Mouse (Mus musculus): ENCODE measurements at regions not wholly inside any gene's neighbourhood (a gene's known extent, or its start where the extent isn't known, plus 50 kb on each side); places are given as distances from the start of the nearest gene placed in this dataset.

DNA sequence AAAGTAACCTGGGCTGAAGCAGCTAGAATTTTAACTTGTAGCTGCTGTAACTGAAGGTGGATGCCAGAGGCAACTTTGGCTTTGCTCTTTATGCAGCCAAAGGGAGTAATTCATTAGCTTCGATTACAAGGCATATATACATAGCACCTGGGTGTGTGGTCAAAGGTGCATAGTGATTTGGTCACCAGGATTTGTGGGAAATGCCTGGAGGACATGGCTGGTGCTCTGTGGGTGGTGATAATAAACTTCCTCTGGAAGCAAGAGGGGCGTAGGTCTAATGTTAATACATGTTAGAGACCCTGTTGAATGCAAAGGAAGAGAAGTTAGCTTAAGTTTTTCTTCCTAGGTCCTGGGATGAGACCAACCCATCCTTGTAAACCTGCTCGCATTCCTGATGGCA lies 139.3 kb upstream of the Osr1 start:
- WGBS: 55% methylated on average over 3 of the region's 3 CpGs
- Histone ChIP-seq H3K27ac (replicated peaks; ENCODE audit: low read depth, low read length) (no peak overlapping the region), H3K4me1 (ENCODE audit: control insufficient read depth, insufficient read depth, low read length) (no peaks in the 10 kb centered on the region), H3K9me3 (ENCODE audit: control insufficient read depth, low read length) (no peaks in the 10 kb centered on the region), H3K36me3 (ENCODE audit: control insufficient read depth, insufficient read depth, low read length) (no peaks in the 10 kb centered on the region), H3K27me3 (ENCODE audit: control insufficient read depth, insufficient read depth, low read length) (no peaks in the 10 kb centered on the region), H3K4me2 (ENCODE audit: low read depth, severe bottlenecking) (no peak overlapping the region), H3K4me3 (ENCODE audit: low read depth, low read length) (no peak overlapping the region), H3K9ac (ENCODE audit: low read length) (no peak overlapping the region)
- no peak for ATAC-seq (ENCODE audit: insufficient number of reproducible peaks, low FRiP score, low TSS enrichment, low read depth)
- DNase-seq (ENCODE audit: low spot score): peak; percentile 39

DNA sequence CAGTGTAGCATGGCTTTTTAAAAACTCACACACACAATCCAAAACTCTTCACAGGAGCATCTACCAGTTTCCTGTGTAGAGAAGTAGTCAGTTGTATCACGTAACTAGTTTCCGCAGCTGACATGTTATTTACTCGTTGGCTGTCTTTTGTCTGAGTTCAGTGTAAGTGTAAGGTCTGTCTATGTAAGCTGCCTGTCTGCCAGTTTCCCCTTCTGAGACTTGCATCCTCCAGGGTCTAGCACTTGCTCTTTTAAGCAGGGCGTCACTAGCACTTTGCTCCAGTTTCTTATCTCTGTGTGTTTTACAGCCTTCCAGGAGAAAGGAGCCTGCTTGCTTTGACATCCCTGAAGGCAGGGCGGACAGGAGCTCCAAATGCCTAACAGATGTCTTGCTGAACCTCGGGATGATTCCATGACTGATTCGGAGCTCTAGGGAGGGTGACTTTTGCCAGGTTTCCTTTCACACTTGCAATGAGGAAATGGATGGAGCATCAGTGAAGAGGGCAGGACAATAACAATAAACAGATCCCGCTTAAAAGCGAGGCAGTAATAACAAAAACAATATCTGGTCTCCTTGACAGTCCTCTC lies 131.2 kb upstream of the Osr1 start:
- no peaks in the 10 kb centered on the region for H3K4me1 ChIP-seq (ENCODE audit: control insufficient read depth, insufficient read depth, low read length)
- ATAC-seq (ENCODE audit: insufficient number of reproducible peaks, low FRiP score, low TSS enrichment, low read depth): no peak
- DNase-seq (ENCODE audit: low spot score): no peak
- H3K9me3 ChIP-seq (ENCODE audit: control insufficient read depth, low read length): no peaks in the 10 kb centered on the region
- H3K36me3 ChIP-seq (ENCODE audit: control insufficient read depth, insufficient read depth, low read length): no peaks in the 10 kb centered on the region
- no peak overlapping the region for H3K4me3 ChIP-seq (ENCODE audit: low read depth, low read length)
- no peak overlapping the region for H3K9ac ChIP-seq (ENCODE audit: low read length)
- no peak overlapping the region for H3K4me2 ChIP-seq (ENCODE audit: low read depth, severe bottlenecking)
- H3K27me3 ChIP-seq (ENCODE audit: control insufficient read depth, insufficient read depth, low read length): no peaks in the 10 kb centered on the region
- WGBS: 11% methylated on average over 9 of the region's 9 CpGs
- H3K27ac ChIP-seq (replicated peaks; ENCODE audit: low read depth, low read length): no peak overlapping the region

DNA sequence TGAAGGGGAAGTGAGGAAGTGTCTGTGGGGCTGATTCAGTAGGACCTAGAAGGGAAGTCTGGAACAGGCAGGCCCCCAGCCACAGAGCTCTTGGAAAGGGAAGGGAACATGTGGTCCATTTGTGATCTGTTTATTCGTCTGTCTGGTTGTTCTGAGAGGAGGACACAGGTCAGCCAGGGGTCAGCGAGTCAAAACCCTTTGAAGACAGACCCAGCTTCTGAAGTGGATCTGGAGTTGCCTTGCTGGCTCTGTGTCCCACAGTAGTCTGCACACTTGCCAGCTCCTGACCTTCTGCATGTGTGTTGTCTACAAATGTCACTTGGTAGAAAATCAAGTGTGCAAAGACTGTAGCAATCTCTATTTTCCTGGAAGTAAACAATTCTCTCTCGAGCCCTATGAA lies 119.3 kb upstream of the Osr1 start:
- no peak overlapping the region for H3K27ac ChIP-seq (replicated peaks; ENCODE audit: low read depth, low read length)
- H3K36me3 ChIP-seq (ENCODE audit: control insufficient read depth, insufficient read depth, low read length): no peaks in the 10 kb centered on the region
- H3K9me3 ChIP-seq (ENCODE audit: control insufficient read depth, low read length): no peaks in the 10 kb centered on the region
- DNase-seq (ENCODE audit: low spot score) (no peak), ATAC-seq (ENCODE audit: insufficient number of reproducible peaks, low FRiP score, low TSS enrichment, low read depth) (no peak)
- no peaks in the 10 kb centered on the region for H3K4me1 ChIP-seq (ENCODE audit: control insufficient read depth, insufficient read depth, low read length)
- no peaks in the 10 kb centered on the region for H3K27me3 ChIP-seq (ENCODE audit: control insufficient read depth, insufficient read depth, low read length)
- H3K4me3 ChIP-seq (ENCODE audit: low read depth, low read length): no peak overlapping the region
- H3K4me2 ChIP-seq (ENCODE audit: low read depth, severe bottlenecking): no peak overlapping the region
- no peak overlapping the region for H3K9ac ChIP-seq (ENCODE audit: low read length)
- WGBS: 22% methylated on average over 3 of the region's 3 CpGs

- ATAC-seq (ENCODE audit: insufficient number of reproducible peaks, low FRiP score, low TSS enrichment, low read depth) (no peak), DNase-seq (ENCODE audit: low spot score) (no peak)
- Histone ChIP-seq H3K36me3 (ENCODE audit: control insufficient read depth, insufficient read depth, low read length) (no peaks in the 10 kb centered on the region), H3K4me3 (ENCODE audit: low read depth, low read length) (no peak overlapping the region), H3K4me1 (ENCODE audit: control insufficient read depth, insufficient read depth, low read length) (no peaks in the 10 kb centered on the region), H3K9ac (ENCODE audit: low read length) (no peak overlapping the region), H3K27me3 (ENCODE audit: control insufficient read depth, insufficient read depth, low read length) (no peaks in the 10 kb centered on the region), H3K27ac (replicated peaks; ENCODE audit: low read depth, low read length) (no peak overlapping the region), H3K4me2 (ENCODE audit: low read depth, severe bottlenecking) (no peak overlapping the region), H3K9me3 (ENCODE audit: control insufficient read depth, low read length) (no peaks in the 10 kb centered on the region)
- WGBS: 71% methylated on average over 3 of the region's 3 CpGs
Measured at GRCm38 (mm10) chr12:9460193-9460592, 109.7 kb upstream of the Osr1 start.

DNA sequence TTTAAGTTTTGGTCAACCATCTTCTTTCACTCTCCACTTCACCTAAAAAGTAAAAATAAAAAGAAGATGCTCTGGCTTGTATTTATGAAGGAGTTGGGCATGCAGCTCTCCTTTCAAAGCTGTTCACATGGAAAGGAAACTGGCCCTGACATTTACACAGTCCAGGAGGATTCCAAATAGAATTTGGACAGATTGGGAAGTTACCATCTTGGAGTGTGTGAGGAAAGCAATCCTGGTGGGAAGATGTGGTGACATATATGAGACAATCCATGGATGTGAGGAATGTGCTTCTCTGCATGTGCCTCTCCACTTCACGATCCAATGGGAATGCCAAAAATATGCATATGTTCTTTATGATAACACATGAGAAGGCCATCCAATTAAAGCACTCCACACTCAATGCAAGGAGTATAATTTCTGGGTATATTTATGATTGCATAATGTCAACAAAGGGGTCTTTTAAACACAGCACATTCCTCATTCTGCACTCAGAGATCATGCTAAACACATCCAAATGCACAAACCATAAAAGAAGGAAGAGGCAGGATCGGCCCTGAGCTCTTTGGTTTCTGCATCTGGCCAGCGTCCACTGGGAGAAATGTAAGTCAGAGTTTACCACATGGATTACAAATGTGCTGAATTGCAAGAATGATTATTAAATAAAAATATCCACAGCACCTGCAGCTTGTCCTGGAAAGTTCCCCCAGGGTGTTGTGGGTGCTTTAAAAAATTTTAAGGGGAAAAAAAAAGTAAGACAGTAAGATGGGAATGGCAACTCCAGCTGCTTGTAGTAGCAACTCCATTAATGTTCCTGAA lies 100.1 kb upstream of the Osr1 start:
- H3K36me3 ChIP-seq (ENCODE audit: control insufficient read depth, insufficient read depth, low read length): no peaks in the 10 kb centered on the region
- H3K4me1 ChIP-seq (ENCODE audit: control insufficient read depth, insufficient read depth, low read length): no peaks in the 10 kb centered on the region
- no peak overlapping the region for H3K4me2 ChIP-seq (ENCODE audit: low read depth, severe bottlenecking)
- ATAC-seq (ENCODE audit: insufficient number of reproducible peaks, low FRiP score, low TSS enrichment, low read depth) (no peak), DNase-seq (ENCODE audit: low spot score) (no peak)
- H3K4me3 ChIP-seq (ENCODE audit: low read depth, low read length): no peak overlapping the region
- H3K27me3 ChIP-seq (ENCODE audit: control insufficient read depth, insufficient read depth, low read length): no peaks in the 10 kb centered on the region
- H3K9ac ChIP-seq (ENCODE audit: low read length): no peak overlapping the region
- 73% methylated on average over 3 of the region's 3 CpGs for WGBS
- no peak overlapping the region for H3K27ac ChIP-seq (replicated peaks; ENCODE audit: low read depth, low read length)
- no peaks in the 10 kb centered on the region for H3K9me3 ChIP-seq (ENCODE audit: control insufficient read depth, low read length)

GRCm38 (mm10) chr12:9475836-9476235 lies 94.1 kb upstream of the Osr1 start:
- DNase-seq (ENCODE audit: low spot score) (no peak), ATAC-seq (ENCODE audit: insufficient number of reproducible peaks, low FRiP score, low TSS enrichment, low read depth) (no peak)
- Histone ChIP-seq H3K9ac (ENCODE audit: low read length) (no peak overlapping the region), H3K4me1 (ENCODE audit: control insufficient read depth, insufficient read depth, low read length) (no peaks in the 10 kb centered on the region), H3K4me3 (ENCODE audit: low read depth, low read length) (no peak overlapping the region), H3K36me3 (ENCODE audit: control insufficient read depth, insufficient read depth, low read length) (no peaks in the 10 kb centered on the region), H3K4me2 (ENCODE audit: low read depth, severe bottlenecking) (no peak overlapping the region), H3K27ac (replicated peaks; ENCODE audit: low read depth, low read length) (no peak overlapping the region), H3K27me3 (ENCODE audit: control insufficient read depth, insufficient read depth, low read length) (no peaks in the 10 kb centered on the region), H3K9me3 (ENCODE audit: control insufficient read depth, low read length) (no peaks in the 10 kb centered on the region)
- 85% methylated on average over 2 of the region's 2 CpGs for WGBS

- Histone ChIP-seq H3K4me3 (ENCODE audit: low read depth, low read length) (no peak overlapping the region), H3K9me3 (ENCODE audit: control insufficient read depth, low read length) (no peaks in the 10 kb centered on the region), H3K4me1 (ENCODE audit: control insufficient read depth, insufficient read depth, low read length) (no peaks in the 10 kb centered on the region), H3K4me2 (ENCODE audit: low read depth, severe bottlenecking) (no peak overlapping the region), H3K27me3 (ENCODE audit: control insufficient read depth, insufficient read depth, low read length) (no peaks in the 10 kb centered on the region), H3K9ac (ENCODE audit: low read length) (no peak overlapping the region), H3K36me3 (ENCODE audit: control insufficient read depth, insufficient read depth, low read length) (no peaks in the 10 kb centered on the region), H3K27ac (replicated peaks; ENCODE audit: low read depth, low read length) (no peak overlapping the region)
- ATAC-seq (ENCODE audit: insufficient number of reproducible peaks, low FRiP score, low TSS enrichment, low read depth): no peak
- DNase-seq (ENCODE audit: low spot score): no peak
- WGBS: 44% methylated on average over 1 of the region's 1 CpGs
Measured at GRCm38 (mm10) chr12:9478201-9478600, 91.7 kb upstream of the Osr1 start.

DNA sequence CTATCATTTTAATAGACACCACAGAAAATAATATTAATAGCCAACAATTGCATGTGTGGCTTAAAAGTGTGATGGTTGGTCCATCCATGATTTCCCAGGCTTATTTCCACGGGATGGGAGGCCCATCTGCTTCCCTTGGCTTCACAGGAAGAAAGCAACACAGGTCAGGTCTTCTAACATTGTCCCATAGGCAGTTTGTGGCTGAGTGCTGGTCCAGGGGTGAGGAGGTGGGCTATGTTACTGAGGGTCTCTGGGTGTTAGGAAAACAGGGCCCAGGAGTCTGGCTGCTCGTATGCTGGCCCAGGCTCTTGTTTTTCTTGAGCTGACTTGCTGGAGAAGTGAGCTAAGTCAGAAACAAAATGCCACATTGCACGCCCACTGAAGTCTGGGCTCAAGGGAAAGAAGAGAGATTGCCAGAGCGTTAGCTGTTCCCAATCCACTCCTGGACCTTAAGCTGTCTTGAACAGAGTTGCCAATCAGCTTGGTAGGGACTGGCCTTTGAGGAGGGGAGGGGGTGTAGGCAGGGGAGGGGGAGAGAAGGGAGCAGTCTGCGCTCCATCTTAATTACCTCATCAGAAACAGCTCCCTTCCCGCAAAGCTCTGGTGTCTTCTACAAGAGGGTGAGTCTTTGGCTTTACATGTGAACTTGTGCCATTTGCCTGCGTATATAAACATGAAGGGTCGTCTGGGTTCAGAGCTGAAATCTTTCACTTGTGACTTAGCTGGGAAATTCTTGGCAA lies 82.1 kb upstream of the Osr1 start:
- no peak overlapping the region for H3K27ac ChIP-seq (replicated peaks; ENCODE audit: low read depth, low read length)
- no peaks in the 10 kb centered on the region for H3K36me3 ChIP-seq (ENCODE audit: control insufficient read depth, insufficient read depth, low read length)
- H3K9me3 ChIP-seq (ENCODE audit: control insufficient read depth, low read length): no peaks in the 10 kb centered on the region
- DNase-seq (ENCODE audit: low spot score) (no peak), ATAC-seq (ENCODE audit: insufficient number of reproducible peaks, low FRiP score, low TSS enrichment, low read depth) (no peak)
- H3K27me3 ChIP-seq (ENCODE audit: control insufficient read depth, insufficient read depth, low read length): no peaks in the 10 kb centered on the region
- 66% methylated on average over 8 of the region's 8 CpGs for WGBS
- no peak overlapping the region for H3K4me3 ChIP-seq (ENCODE audit: low read depth, low read length)
- H3K9ac ChIP-seq (ENCODE audit: low read length): no peak overlapping the region
- no peaks in the 10 kb centered on the region for H3K4me1 ChIP-seq (ENCODE audit: control insufficient read depth, insufficient read depth, low read length)
- no peak overlapping the region for H3K4me2 ChIP-seq (ENCODE audit: low read depth, severe bottlenecking)
